Mouse (Mus musculus) c-Kit-positive CD71-positive TER-119-negative erythroid progenitor cells, embryonic 14.5 days (primary cell): Measurements from ENCODE around the gene C77080.

ENCODE experiments used
- DNase-seq: peaks from one replicate; pipeline ENCODE4 v3.0.0-alpha.2; 2013; ENCODE audit warnings: low read depth

C77080 gene

DNA sequence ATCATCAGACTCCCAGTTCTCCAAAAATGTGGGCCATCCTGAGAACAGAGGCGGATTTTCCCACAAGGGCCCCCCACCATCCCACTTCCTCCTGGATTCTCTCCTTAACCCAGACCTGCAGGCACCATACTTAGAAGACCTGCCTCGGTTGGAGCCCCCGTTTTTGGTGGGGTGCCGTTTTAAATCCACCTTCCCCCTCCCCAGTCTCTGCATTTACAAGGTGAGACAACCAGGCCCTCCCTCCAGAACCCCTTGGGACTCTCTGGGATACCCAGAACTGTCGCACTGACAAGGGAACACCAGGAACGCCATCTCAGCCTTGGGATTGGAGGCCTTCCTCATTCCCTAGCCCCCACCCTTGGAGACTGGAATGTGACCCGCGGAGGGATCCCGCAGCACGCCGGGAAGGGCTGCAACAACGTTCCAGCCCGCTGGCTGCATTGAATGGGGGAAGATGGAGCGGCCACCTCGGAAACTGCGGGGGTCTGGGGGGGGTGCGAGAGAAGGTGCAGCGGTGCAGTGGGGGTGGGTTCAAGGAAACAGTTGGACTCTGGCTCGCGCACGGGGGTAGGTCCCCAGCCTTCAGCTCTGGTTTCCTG is 23.3 kb downstream of the C77080 start:
- no peak for DNase-seq

DNA sequence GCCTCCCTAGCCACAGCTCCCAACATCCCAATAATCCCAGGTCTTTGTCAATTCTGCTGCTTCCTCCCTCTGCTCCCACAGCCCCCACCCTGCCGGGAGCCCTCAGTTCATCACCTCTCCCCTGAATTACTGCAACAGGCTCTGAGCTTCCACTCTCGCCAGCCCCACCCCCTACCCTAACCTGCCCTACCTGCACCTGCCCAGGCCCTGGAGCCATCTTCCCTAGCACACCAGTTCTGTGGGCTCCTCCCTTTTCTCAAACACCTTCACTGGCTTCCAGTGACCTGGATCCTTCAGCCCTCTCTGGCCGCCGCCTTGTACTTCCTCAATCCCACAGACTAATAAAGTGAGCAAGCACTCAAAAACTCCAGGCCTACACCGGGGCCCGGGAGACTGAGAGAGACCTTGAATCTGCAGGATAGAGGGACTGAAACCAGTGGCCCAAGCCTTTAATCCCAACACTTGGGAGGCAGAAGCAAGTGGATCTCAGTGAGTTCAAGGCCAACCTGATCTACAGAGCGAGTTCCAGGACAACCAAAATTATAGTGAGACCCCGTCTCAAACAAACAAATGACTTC is 24.9 kb downstream of the C77080 start:
- no peak for DNase-seq

GRCm38 (mm10) chr4:129235147-129235546 is 26.1 kb downstream of the C77080 start:
- peak; percentile 81 for DNase-seq

DNA sequence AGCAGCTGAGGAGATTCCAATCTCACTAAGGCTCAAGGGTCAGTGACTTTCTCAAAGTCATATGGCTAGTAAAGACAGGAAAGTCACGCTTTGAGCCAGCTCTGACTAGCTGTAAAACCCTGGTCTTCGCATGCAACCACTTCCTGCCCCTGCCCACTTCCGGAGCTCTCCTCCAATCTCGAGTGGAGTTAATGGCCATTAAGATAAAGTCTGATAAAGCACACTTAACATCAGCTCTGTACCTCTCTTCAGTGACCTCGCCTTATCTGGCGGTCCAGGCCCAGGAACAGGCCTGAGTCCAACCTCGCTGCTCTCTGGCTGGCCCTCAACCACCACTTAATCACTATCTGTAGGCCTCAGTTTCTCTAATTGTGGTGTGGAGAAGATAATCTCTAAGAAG is 26.7 kb downstream of the C77080 start:
- DNase-seq, result peak; percentile 58

DNA sequence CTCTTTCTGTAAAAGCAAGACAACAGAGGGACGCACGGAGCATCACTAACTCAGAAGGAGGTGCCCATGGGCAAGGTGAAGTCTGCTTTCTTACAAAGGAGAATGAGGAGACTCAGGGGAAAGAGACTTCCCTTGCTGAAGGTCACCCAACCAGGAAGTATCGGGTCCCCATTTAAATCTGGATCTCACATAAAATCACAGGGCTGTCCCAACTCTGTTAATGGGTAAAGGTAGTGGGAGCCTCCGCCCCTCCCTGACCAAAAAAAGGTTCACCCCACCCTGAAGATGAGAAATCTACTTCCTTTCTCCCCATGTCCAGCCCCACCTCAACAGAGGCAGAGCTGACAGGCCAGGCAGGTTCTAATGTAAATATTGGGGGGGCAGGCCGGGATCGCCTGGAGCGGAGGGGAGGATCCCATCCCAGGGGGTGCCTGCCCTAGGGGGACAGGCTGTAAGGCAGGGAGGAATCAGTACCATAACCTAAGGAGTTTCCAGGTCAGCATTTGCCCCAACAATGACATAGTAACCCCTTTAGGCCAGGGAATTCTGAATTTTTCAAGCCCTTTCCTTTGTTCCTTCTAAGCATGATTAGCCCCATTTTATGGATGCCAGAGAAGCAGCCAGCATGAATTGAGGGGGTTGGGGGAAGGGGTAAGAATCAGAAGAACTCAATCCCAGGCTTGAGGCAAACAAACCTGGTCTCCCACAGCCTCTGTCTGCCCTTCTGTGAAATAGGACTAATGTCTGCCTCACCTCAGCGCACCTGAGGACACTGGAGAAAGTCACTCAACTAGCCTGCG is 28.4 kb downstream of the C77080 start:
- DNase-seq, result no peak

DNA sequence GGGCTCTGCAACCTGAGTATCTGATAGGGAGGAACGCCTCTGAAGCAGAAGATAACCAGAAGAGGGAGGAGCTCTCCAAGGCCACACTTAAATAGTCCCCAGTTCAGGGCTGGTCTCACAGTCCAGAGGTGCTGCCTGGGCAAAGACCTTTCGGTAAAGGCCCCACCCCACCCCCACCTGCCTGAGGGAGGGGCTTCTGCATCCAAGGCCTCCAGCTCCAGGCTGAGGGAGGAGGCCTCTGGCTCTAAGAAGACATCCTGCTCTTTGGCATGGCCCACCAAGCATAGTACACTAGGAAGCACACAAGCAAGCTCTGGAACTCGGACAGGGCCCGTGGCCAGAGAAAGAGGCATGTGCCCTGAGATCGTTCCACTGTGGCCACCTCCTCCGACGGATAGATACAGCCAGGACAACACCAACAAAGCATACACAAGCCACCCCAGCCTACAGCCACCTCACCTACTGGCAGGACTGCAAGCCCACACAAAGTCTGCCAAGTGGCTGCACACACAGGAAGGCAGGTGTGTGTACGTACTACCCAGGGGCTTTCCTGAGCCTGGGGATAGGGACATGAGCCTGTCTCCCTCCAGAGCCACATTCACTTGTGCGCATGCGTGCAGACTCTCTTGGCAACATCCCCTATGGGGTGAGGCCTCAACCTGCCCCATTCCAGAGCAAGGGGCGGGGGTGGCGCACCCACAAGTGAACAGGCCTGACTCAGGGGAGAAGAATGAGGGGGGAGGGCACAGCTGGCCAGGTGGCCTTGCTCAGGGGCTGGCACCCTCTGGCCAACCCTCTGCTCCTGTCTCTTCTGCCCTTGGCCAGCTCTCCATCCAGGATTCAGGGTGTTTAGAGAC is 29.4 kb downstream of the C77080 start:
- DNase-seq, result peak; percentile 21

- no peak for DNase-seq
These were observed 30.3 kb downstream of the C77080 start for GRCm38 (mm10) chr4:129230926-129231325.

- no peak for DNase-seq
These were observed 33.2 kb downstream of the C77080 start for GRCm38 (mm10) chr4:129227985-129228381.

- no peak for DNase-seq
These were observed 33.8 kb downstream of the C77080 start for GRCm38 (mm10) chr4:129227170-129227984.

DNA sequence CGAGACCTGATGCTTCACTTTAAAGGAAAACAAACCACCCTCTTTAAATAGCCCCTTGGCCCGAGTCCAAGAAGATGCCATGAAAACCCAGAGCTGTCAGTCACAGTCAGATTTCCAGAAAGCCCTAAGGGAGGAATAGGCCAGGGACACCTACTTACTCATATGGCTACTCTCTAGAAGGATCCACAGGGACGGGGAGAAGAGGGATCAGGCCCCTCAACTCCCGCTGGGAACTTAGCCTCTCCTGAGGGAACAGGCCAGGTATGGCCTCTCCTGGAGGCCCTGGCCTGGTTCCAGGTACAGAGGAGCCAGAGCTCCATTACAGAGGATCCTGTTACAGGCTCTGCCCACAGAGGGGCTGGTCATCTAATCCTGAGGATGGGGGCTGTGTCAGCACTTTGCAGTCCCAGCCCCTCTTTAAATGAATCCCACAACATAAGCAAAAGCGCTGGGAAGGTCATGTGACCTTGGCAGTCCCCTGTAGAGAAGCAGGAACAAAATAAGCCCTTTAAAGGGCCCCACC is 34.7 kb downstream of the C77080 start:
- no peak for DNase-seq

DNA sequence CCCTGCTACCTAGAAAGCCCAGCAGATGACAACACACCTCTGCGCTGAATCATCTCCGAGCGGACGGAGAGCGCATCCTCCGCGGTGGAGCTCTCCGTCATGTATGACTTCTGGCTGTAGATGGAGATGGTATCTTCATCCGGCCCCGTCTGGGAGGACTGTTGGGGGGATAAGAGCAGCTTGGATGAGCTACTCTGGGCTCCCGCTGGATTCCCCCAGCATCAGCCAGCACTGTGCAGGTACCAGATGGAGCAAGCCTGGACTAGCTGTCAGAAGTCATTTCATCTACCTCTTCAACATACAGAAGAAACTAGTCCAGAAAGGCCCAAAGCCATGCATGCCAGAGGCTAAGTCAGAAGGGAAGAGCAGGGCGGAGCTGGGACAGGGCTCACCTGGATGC is 35.9 kb downstream of the C77080 start:
- DNase-seq, result no peak

DNA sequence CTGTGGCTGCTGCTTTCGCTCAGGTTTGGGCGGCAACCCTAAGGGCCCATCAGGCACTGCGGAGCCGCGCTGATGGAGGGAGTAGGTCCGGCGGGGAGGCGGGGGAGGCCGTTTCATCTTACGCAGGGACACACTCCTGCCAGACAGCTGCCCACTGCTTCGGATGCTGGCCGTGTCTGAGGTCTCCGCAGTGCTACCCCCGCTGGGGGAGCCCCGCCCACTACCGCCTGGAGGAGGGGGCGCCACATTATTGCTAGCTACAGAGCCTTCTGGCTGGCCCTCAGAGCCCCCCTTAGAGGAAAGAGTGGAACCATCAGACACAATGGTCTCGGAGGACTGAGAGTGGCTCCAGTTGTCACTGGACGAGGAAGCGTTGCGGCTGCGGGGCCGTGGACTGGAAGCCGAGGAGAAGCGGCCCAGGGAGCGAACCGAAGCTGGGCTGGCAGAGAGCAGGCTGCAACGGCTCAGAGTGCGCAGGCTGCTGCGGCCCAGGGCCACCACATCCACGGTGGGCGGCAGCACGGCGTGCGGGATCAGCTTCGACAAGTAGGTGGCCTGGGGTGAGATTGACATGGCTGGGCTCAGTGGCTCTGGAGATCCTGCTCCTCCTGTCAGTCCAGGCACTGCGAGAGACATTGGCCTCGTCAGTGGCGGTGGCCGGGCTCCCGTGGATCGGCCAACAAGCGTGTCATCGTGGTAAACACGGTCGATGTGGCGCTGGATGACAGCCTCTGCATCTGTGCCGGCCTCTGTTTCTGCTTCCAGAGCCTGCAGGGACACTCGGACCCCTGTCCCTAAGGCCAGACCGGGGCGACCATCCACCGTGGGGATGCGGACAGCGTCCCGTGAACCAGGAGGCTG is 37.6 kb downstream of the C77080 start:
- no peak for DNase-seq

- no peak for DNase-seq
These were observed 38.9 kb downstream of the C77080 start for GRCm38 (mm10) chr4:129222019-129222925.

DNA sequence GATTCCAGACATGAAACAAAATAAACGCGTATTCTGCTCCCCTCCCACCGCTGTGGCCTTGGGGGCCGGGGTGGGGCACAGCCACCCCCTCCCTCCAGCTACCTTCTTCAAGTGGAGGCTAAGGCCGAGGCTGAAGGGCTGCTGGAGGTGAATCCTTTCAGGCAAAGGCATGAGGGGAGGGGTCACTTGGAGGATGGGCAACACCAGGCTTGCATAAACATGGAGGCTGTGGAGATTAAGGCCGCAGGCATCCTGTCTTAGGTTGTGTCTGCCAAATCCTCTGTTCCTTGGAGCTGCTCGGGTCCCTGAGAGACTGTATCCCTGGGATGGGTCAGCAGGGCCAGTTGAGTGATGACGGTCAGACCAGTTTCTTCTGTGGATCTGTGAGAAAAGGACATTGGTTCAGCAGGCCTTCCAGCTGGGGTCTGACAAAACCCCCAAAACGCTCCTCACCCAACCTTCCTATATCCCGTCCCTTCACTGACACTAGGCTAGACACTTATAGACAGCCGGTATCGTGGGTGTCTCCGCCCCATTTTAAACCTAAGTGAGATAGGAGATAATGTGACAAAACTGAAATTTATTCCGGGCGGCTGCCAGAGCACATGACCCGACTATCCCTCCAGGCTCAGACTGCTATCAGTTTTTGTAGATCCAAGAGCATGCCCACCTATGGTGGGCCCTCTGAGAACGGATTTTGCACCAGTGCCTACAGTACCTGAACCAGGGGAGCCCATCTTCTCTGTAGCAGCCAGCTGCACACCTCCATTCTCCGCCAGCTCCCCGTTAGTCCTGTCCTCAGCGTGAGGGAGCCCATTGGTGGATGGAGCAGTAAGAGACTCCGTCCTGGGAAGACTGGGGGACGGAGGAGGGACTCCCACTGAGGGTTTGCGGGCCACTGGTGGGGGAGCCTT is 39.9 kb downstream of the C77080 start:
- DNase-seq, result no peak

GRCm38 (mm10) chr4:129220376-129221089 is 40.7 kb downstream of the C77080 start:
- no peak for DNase-seq

DNA sequence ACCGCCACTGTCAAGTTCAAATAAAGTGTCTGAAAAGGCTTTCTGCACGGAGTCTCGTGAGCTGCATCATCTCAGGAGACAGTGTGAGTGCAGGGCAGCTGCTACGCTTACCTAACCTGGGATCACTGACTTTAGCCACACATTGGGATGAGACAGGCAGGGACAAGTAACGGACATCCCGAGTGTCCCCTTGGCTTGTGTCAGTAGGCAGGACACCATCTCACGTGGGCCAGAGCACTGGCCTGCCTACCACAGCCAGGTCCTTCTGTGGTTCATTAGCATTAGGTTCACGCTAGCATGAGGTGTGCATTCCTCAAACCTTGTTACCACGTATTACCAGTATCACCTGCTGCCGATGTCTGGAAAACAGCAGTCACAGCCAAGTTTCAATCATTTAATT is 42.0 kb downstream of the C77080 start:
- DNase-seq, result no peak

DNA sequence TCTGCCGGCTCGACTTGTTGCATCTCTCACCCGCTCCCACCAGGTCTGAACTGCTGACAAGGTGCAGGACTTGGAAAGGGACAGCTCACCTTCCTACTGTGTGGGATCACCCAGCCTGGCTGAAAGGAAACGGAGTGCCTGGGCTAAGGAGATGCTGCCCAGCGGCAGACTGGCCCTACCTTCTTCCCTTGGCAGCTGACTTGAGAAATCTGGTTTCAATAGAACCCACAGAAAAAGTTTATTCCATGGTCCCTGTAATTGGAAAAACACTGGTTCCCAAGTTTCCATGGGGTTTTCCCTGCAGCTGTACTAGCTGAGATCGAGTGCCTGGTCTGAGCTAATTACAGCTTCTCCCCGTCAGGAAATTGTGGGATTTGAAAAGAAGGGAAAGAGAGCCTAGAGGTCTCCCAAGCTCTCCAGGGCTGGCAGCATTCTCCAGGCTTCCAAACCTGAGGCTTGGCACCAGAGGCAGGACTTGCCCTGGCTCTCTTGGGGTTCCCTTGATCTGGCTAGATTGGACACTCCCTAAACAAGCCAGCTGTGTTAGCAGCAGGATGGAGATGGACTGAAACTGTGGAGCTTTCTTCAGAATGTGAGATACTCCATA is 42.5 kb downstream of the C77080 start:
- DNase-seq, result no peak
